Mouse (Mus musculus) lung, postnatal 14 days (tissue): ENCODE results near the gene Hsdl1.

ENCODE experiments used
- DNase-seq: peaks from one replicate; pipeline ENCODE4 v3.0.0; 2021

Gene Hsdl1

GRCm38 (mm10) chr8:119575366-119575726 lies 363 bp upstream of the Hsdl1 start:
- no peak for DNase-seq

- DNase-seq, result peak; percentile 15
These were observed 2.6 kb downstream of the Hsdl1 start for GRCm38 (mm10) chr8:119572411-119572810.

DNA sequence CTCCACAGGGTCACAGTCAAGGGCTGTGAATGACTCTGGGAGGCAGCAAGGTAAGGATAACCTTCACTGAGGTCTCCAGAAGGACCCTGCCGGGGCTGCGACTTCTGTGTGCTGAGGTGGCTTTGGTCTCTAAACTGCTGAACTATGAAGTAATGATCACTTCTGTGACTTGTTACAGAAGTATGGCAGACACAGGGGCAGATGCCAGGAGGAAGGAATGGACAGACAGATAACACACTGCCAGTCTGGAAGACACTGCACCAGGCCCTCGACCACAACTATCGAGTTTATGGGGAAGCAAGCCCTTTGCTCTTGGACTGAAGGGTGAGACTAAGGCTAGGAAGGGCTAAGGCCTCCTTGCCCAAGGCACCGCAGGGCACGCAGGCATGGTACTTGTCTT lies 3.8 kb downstream of the Hsdl1 start:
- DNase-seq, result no peak

DNA sequence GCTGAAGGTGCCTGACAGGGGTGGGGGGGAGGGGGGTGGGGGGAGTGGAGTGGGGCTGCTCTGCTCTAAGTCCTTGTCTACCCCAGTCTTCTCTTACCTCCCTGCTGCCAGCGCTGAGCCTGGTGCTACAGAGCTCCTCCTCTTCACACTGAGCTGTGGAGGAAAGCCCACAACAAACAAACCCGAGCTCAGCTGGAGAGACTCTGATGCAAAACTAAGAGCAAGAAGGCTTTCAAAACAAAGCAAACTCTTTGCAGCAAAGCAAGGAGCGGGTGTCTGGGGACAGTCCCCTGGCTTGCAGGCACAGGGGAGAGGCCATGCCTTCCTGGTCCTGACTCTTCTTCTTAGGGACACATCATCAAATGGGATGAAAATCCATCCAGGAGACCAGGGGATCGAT lies 5.1 kb downstream of the Hsdl1 start:
- DNase-seq, result no peak

- no peak for DNase-seq
These were observed 6.0 kb downstream of the Hsdl1 start for GRCm38 (mm10) chr8:119568951-119569350.

DNA sequence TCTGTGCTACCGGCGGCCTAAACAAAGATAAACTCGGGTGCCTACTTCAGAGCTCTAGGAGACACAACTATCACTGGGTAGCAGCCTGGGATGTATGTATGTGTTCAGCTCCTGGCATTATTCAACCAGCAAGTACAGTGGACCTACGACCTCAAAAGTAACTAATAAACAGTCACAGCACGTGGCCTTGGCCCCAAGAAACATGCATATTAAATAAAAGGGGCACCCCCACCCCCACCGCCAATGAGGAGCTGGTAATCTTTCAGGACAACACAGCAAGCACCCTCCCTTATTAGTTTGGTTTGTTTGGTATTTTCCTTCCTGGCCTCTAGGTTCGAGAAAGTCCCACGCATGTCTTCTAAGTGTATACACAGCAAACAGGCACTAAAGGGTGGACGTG lies 6.7 kb downstream of the Hsdl1 start:
- no peak for DNase-seq

- no peak for DNase-seq
These were observed 8.6 kb downstream of the Hsdl1 start for GRCm38 (mm10) chr8:119566367-119566766.

- DNase-seq, result no peak
These were observed 11.1 kb downstream of the Hsdl1 start for GRCm38 (mm10) chr8:119563849-119564251.

- no peak for DNase-seq
These were observed 15.6 kb downstream of the Hsdl1 start for GRCm38 (mm10) chr8:119559402-119559720.

DNA sequence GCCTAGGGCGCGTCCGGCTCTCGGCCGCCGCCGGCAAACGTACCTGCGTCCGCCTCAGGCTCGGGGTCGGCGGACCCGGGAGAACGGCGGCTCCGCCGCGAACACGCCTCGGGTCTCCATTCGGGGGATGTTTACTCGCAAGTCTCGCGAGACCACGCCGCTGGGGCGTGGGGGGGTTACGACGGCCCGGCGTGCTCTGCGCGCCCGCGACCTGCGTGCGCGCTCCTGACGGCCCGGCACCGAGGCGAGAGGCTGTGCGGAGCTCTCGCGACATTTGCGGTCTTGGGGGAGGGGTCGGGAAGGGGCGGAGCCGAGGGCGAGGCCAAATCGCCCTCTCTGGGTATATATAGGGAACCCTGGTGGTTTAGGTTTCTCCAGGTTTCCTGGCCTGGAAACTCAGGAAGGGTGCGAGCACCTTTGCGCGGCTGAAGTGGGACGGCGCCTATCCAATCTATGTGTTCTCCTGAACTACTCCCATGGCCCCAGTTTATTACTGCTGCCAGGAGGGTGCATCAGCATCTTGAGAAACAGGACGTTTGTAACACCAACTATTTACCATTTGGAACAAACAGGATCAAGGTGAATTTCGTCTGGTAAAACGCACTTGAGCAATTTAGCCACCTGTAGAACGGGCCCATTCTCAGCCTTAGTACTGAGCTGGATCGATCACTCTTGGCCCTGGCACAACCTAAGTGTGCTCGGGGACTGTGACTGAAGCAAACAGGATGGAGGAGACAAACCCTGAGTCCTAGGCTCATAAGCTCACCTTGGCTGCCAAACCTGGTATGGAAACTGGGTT lies 16.2 kb downstream of the Hsdl1 start, which contains the start of gene Mbtps1:
TSS of gene Mbtps1 (minus strand) at position 133 of the 799 bp plus-strand sequence.
- peak; percentile 98 for DNase-seq

DNA sequence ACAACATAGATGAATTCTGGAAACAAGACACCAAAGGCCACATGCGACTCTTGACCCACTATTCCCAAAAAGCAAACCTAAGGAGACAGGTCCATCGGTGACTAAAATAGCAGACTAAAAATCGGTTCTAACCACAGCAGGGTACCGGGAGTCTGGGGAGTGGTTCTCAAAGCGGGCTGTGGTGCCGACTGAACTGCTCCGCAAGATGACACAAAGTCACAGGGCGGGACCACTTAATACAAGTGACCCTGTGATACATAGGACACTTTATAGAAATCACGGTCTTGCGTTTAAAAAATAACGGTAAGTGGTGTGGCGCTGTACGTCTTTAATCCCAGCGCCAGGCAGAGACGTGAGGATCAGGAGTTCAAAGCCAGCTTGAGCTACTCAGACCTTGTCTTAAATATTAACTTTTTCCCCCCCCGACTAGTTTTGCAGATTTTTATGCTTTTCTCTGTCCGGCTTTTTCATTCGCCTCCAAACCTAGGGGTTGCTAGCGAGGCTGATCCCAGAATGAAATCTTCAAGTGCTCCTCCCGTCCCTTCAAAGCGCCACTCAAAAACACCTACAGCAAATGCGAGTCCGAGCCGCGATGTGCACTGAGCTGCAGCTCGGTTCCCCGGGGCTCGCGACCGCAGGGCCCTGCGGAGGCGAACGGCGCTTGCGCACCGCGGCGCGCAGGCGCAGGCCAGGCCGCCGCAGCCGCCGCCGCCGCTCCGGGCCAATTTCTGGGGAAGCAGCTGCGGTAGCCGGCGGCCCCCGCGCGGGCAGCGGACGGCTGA lies 17.0 kb downstream of the Hsdl1 start:
- peak; percentile 81 for DNase-seq

GRCm38 (mm10) chr8:119557132-119557531 lies 17.9 kb downstream of the Hsdl1 start:
- DNase-seq, result no peak

DNA sequence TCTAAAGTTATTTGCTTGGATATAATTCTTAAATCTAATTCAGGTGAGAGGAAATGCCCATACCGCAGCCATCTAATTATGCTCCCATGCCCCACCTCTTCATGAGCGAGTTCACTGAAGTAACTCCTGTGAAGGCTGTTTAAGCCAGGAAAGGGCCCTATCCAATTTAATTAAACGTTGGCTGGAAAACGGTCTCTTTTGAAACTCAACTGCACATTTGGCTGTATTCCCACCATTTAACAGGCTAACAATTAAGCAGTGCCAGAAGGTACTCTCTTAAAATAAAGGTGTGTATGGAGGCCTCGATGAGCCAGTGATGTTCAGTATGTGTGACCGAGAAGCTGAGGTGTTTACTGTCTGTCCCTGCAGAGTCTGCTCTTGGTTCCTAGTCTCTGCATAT lies 19.1 kb downstream of the Hsdl1 start:
- DNase-seq, result no peak

DNA sequence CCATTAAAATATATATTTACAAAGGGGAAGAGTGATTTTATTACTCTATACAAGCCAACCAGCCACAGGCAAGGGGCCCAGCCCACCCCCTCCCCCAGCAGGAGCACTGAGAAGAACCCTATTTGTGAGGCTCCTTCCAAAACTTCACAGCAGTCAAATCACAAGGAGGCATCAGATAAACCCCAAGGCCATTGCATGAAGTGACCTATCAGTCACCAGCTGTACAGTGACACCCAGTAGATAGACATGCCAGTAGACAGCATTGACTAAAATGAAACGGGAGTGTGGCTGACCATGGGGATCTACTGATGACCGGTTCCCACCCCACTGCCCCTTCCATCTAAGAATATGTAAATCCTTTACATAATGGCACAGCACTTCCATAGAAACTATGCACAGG lies 22.0 kb downstream of the Hsdl1 start:
- no peak for DNase-seq

DNA sequence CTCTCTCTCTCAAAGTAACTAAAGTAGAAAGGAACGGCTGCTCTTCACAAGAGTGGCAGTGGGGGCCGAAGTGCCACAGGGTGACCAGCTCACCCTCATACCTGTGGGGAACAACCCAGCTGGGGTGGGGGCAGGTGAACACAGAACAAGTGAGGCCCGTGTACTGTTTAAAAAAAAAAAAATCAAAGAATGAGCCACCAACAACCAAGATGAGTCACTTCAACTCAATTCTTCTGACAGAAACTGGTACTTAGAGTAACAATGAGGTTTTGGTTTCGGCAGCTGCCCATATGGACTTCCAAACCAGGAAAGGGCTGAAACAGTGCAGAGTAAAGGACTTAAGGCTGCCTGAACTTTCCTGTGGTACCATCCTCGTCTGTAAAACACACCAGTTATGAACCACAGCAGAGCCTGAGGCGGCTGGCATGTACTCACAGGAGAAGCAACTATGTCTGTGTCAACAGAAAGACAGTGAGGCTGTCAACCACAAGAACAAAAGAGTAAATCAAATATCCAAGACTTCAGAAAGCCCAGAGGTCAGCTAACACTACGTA lies 26.3 kb downstream of the Hsdl1 start:
- no peak for DNase-seq

GRCm38 (mm10) chr8:119547019-119547691 lies 27.8 kb downstream of the Hsdl1 start:
- DNase-seq, result peak; percentile 16

DNA sequence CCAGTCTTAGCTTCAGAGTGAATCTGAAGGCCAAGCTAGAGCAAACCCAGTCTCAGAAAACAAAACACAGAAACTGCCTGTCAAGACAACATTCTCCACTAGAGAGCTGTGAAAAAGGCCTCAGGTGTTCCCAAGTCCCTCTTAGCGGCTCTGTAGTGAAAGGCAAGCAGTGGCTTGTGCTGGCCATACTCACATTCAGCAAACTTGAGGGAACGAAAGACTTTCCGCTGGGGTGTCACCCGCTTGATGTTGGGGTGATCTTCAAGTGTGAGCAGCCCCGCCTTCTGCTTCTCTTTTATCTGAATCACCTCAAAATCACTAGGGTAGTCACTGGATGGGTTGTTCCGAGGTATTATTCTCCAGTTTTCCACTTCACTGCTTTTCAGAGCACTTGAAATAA lies 29.2 kb downstream of the Hsdl1 start:
- no peak for DNase-seq

- DNase-seq, result no peak
These were observed 29.8 kb downstream of the Hsdl1 start for GRCm38 (mm10) chr8:119545180-119545579.

DNA sequence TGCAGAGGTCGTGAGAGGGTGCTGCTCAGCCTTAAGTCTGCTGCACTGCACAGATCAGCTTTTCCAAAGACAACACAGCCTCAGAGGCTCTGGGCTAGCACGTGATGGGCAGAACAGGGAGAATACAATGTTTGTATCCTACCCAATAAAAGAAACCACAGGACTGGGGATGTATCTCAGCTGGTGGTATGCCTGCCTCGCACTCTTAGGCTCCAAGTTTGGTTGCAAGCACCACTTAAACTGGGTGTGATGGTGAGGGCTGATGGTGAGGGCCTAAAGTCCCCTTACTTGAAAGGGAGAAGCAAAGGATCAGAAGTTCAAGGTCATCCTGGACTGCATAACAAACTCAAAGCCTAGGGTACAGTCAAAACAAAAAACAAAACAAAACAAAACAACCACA lies 30.4 kb downstream of the Hsdl1 start:
- DNase-seq, result no peak

DNA sequence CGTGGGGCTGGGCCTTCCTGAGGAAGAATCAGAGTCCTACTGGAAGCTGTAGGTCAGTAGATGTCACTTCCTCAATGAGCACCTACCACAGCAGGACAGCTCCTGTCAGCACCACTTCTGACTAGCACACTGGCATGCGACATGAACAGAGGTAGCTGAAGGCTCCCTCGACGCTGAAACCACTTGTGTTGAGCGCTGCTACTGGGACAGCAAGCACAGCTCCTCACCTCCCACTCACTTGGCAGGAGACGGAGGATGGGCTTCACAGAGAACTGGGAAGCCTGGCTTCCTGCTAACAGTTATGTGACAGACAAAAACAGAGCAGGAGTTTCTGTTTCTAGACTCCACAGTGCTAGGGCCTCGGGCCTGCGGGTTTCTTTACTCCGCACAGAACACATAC lies 43.0 kb downstream of the Hsdl1 start:
- DNase-seq, result no peak

GRCm38 (mm10) chr8:119531397-119531796 lies 43.6 kb downstream of the Hsdl1 start:
- DNase-seq, result no peak

DNA sequence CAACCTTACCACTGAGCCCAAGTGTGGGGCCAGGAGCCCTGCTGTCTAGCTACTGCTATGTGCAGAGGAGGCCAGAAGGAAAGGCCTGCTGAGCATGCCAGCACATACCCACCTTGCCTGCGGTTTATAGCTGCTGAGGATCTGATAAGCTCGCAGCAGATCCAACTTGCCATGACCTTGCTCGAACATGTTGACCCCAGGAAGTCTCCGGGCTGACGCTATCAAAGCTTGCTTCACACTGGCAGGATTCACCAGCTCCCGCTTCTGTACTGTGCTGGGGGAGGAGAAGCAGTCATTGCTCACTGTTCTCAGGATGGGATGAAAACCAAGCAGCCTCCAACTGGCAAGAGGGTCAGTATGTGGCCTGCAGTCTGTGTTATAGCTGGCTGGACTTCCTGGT lies 44.0 kb downstream of the Hsdl1 start:
- DNase-seq, result no peak

DNA sequence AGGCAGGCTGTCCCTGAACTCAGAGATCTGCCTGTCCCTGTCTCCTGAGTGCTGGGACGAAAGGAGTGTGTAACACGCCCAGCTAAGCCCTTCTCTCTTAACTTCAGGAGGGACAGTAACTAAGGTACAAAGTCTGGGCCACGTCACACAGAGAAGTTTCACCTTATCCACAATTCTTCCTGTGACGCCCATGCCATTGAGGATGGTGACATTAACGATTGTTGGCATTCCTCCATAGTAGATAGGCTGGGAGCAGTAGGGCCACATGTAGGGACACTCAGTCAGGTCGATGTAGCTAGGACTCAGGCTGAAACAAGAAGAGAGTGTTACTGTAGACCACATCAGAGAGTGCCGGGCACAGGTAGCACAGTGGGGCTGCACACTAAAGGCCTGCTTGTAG lies 46.2 kb downstream of the Hsdl1 start:
- no peak for DNase-seq

GRCm38 (mm10) chr8:119520102-119520501 lies 54.9 kb downstream of the Hsdl1 start:
- no peak for DNase-seq
